Mouse (Mus musculus) ovary, postnatal 10 days (tissue): ENCODE results near the gene Limch1.

Experiments used
- DNase-seq: peaks from one replicate; pipeline ENCODE4 v3.0.0; 2022; ENCODE audit warnings: low spot score

Limch1 gene

DNA sequence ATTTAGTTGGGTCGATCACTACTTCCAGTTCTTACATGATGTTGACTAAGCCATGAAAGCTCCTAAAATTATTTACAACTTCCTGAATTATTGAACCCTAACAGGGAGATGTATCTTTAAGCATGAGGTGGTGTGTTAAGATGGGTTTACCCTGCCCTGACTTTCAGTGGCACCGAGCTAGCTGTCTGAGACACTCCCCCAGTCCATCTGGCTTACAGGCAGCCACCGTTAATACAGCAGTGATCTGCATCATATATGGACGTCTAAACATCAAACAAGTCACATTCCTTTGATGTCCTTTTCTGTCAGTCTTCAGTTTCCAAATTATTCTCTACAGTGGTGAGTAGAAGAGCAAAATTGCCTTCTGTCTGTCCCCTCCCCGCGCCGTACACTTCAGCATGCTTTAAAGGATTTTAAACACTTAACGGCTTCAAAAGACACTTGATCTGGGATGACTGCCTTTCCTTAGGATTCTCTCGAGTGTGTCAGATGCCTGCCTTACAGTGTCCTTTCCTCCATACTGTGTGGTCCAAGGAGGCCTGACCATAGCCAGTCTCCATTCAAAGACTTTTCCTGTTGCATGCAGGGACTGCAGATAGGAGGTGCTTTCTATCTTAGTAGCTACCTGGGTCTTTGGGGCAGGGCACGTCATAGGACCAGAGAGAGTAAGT, 187.6 kb downstream of the Limch1 start:
- no peak for DNase-seq

DNA sequence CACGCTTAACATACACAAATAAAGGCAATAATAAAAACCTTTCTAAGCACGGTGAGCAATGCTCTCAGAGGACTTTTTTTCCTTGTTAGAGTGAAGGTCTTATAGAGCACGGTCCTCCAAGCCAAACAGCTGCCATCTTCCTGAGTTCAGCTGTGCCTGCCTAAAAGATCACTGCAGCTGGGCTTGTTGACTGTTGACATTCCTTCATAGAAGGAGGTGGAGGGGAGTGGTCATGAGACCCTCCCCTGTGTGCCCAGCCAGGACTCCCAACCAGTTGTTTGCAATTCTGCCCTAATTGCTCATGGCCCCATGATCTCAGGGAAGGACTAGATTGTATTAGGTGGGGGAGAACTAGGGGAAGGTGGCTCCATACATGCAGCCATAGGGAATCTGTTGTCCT, 189.0 kb downstream of the Limch1 start:
- DNase-seq = no peak

DNA sequence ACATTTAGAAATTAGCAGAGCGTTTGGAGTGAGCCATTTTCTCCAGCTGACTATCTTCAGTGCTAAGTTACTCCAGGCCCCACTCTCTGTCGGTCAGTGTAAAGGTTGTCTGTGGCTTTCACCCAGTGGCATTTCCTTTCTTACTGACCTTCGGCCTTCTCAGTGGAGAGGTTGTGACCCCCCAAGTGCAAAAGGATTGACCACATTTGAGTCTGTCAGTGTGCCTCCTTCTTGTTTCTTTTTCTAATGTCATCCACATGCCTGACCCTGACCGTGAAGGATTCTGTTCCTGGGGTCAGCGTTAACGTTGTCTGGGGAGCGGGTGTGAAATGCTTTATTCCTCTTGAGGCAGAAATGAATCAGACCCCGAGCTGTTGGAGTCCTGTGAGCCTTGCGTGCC, 191.7 kb downstream of the Limch1 start:
- no peak for DNase-seq

- DNase-seq = no peak
These were observed 196.3 kb downstream of the Limch1 start for GRCm38 (mm10) chr5:66941710-66942450.

DNA sequence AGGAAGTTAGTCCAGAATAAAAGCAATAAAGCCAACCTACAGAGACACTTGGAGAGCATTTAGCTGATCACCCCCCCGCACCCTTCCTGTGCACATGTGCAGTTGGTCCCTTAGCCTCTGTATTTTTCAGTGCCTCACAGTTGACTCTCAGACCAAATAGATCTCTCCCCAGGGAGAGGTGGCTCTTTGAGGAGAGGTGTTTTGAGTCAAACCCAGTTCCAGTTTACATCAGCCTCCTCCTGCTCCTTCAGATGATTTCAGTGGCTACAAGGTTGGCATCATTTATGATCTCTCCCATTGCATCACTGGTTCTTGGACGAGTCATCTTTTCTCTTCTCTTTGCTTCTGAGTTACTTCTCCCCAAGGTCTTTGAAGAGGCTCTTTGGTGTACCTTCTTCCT, 197.3 kb downstream of the Limch1 start:
- no peak for DNase-seq

DNA sequence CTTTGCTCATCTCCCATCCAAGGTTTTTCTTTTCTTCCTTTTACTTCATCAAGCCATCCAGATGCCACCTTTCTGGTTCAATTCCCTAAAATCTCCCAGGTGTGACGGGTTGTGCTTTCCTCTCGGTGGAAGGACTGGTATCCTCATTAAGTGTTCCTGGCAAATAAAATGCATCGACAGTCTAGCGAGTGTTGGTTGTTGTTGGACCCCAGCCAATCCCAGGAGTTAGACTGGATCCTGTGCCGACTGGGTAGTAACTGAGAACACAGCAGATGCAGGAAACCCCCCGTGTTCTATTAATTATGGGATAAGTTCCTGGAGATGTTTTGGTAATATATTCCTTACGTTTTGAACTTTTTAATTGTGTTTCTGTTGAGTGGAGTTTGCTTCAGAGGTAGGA, 197.9 kb downstream of the Limch1 start:
- no peak for DNase-seq

DNA sequence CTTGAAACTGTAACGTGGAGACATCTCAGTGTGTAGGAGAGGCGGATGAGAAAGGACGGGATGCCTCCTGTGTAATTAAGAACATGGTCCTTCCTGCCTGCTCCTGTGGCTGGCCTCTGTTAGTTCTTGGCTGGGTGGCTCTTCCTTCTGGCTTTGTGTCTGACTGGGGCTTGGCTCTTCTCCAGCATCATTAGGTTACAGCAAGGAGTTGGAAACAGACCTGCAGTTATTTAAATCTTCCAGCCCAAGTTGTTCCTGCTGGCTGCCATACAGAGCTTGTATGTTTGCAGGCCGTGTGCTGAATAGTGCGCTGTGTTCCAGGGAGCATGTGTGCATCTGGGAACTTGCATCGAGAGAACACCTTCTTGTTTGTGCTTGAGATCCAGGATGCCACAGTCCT, 202.3 kb downstream of the Limch1 start:
- DNase-seq = no peak

GRCm38 (mm10) chr5:66949098-66949692, 203.6 kb downstream of the Limch1 start:
- DNase-seq = no peak

GRCm38 (mm10) chr5:66953375-66953774, 207.7 kb downstream of the Limch1 start:
- DNase-seq = no peak

DNA sequence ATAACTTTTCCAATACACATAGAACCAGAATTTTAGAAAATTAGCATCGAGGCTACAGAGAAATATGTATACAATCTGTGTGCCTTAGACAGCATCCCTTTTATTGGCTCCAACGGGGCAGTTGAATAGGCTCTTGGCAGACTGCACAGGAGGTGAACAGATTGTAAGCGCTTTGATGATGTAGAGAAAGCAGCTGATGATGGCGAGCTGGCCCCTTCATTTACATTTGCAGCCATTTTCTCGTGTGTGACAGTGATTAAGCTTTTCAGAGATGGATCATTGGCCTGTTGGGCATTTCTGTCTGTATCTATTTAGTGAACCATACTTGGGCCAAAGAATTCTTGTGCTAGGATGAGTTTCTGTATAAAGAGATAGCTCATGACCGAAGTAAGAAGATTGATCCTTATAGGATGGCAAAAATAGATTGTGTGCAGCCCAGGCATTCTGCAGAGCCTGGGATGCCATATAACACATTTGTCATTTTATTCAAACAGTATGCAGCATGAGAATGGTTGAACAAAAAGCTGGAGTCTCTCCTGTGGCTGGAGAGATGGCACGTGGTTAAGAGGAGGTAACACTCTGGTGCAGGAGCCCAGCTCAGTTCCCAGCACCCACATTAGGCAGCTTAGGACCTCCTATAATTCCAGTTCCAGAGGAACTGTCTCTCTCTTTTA, 208.5 kb downstream of the Limch1 start:
- no peak for DNase-seq

- DNase-seq = no peak
These were observed 209.6 kb downstream of the Limch1 start for GRCm38 (mm10) chr5:66955245-66955644.

GRCm38 (mm10) chr5:66957656-66958055, 212.0 kb downstream of the Limch1 start:
- DNase-seq = no peak

DNA sequence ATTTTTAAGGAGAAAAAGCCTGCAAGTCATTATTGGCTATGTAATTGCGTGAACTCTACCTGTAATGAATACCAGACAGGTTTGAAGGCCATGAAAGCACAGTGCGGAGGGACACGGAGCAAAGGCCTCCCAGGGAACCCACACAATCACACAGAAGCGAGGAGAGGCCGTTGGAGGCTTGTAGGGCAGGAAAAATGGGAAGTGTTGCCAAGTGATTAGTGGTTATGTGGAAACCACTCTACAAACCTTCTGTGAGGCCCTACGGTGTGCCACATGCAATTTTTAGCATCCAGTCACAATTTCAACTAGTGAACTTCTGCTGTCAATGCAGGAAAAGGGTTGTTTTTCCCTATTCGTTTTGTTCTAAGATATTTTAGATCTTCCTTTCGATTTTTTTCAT, 212.5 kb downstream of the Limch1 start:
- no peak for DNase-seq

GRCm38 (mm10) chr5:66959968-66960367, 214.3 kb downstream of the Limch1 start:
- DNase-seq = no peak

- DNase-seq = no peak
These were observed 219.8 kb downstream of the Limch1 start for GRCm38 (mm10) chr5:66965442-66965841.

DNA sequence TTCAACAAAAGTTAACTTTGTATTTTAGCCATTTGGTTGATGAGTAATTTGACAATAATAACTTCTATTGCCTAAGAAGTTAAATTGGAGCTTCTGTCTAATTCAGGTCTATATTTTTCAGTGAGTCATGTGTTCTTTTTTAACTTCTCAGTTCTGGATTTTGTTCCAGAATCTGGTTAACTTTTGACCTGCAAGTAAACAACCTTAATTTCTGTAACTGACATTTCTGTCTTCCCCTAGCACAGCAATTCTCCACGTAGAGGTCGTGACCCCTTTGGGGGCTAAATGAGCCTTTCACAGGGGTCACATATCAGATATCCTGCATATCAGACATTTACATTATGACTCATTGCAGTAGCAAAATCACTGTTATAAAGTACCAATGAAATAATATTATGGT, 221.5 kb downstream of the Limch1 start:
- no peak for DNase-seq

- no peak for DNase-seq
These were observed 222.0 kb downstream of the Limch1 start for GRCm38 (mm10) chr5:66967646-66968045.

DNA sequence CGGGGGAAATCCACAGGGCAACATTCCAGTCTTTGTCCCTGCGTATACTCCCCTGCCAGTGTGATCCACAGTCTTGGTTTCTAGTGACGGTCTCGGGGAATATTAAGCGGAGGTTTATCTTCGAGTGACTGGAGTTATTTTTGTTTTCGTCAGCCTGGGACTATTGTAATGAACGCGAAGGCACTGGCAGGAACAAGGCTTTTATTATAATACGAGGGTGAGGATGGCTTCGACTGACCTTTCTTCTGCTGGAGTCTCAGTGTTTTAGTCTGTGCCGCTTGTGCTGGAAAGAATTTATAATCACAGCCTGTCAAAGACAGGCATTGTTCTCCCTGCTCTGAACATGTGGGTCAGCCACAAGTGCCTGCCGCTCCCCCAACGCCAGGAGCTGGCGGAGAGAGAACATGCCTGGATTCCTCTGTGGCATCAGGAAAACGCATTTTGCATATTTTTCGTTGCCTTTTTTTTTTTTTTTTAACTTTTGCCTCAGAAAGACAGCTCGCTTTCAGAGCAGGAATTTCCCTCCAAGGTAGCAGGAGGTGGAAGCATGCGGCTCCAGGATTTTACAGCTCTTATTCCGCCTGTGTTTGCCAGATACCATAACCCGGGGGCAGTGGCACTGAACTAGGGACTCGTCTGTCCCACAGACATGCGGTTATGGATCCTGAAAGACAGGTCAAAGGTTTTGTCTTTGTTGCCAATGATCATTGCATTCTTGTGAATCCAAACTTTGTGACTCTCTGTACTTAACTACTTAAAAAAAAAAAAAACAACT, 222.6 kb downstream of the Limch1 start:
- no peak for DNase-seq

DNA sequence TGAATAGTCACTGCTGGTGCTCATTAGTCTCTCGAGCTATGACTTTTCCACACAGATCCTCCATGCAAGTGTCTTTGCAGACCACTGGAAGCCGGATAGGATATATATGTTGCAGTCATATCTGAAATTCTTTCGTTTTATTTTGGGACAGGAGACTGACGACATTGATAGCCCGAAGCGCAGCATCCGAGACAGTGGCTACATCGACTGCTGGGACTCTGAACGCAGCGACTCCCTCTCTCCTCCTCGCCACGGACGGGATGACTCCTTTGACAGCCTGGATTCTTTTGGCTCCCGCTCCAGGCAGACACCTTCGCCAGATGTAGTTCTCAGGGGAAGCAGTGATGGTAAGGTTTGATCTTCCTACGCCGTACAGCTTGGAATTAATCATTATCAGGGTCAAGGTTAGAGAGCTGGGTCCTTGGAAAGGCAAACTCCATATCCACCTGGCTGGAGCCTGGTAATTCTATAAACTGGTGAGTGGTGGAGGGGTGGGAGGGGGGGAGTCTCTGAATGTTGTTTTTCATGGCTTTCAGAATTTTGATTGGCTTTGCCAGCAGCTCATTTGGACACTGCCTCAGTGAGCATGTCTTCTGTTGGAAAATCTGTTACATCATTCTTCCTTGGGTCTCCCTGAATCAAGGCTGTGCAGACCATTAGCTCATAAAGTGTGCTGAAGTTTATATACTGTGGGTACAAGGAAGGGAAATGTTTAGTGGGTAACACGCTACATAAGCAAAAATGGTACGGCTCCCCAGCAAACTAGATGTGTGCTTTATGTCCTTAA, 223.5 kb downstream of the Limch1 start:
- no peak for DNase-seq

- no peak for DNase-seq
These were observed 230.0 kb downstream of the Limch1 start for GRCm38 (mm10) chr5:66975621-66976020.
